Mouse (Mus musculus): ENCODE measurements around the gene Otp. TPM values are rescaled to one million over a fixed set of nuclear protein-coding genes. Genes with fewer than 3 reads are reported as not detected.

The Otp gene
- polyA plus RNA-seq, 1 experiment from 2014 or later = not detected

DNA sequence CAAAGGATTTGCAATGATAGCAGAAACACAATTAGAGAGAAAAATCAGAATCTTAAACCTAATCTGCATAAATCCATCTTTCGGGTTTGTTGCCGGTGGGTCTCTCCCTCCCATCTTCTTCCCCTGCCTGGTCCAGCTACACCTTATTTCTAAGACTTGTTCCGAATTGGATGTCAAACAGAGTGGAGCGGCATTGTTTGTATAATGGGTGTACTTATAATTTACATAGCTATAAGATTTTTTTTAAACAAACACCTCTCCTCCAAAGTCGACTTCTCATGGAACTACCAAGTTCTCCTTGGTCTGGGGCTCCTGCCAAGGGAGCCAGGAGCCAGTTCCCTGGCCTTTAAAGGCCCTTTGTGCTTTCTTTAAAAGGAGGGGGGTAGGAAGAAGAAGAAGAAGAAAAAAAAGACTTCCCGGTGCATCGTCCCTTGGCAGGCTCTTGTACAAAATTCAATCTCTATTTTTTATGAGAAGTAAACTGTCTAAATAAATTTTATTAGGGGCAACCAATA is 3.5 kb upstream of the Otp start:
- H3K4me2 ChIP-seq (ENCODE audit: low read length) = no peak overlapping the region

DNA sequence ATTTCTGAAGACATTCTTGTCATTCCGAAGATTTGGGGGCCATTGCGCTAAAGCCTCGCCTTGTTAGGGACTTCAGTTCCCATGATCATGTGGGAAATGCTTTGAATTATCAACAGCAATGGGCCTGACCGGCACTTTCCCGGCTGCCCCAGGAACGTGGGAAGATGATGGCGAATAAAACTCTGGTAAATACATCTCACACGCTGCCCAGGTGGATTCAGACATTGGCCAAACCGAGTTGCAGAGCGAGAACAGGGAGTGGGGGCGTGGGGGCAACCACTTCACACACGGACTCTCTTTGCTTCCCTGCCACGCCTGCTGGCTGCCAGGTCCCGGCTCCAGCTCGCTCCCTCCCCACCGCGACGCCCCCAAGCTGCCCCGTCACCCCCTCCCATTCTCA is 3.0 kb upstream of the Otp start:
- Histone ChIP-seq H3K27ac (no peak overlapping the region), H3K4me1 (replicated peaks; ENCODE audit: insufficient read depth, low read length) (peaks cover 2% of the 10 kb centered on the region; the same call in 1 of the 2 replicates), H3K36me3 (ENCODE audit: insufficient read depth, low read length) (no peaks in the 10 kb centered on the region), H3K4me2 (ENCODE audit: low read length) (no peak overlapping the region), H3K4me3 (replicated peaks; ENCODE audit: low read depth, low read length) (no peak overlapping the region), H3K9me3 (replicated peaks; ENCODE audit: low read length) (no peaks in the 10 kb centered on the region), H3K9ac (ENCODE audit: low read depth, low read length) (no peak overlapping the region), H3K27me3 (ENCODE audit: insufficient read depth, low read length) (peaks cover 84% of the 10 kb centered on the region)
- TF ChIP-seq CTCF (IDR thresholded peaks at IDR 0.05; ENCODE audit: low read depth) = no peak
- WGBS = under 1% methylated on average over 19 of the region's 19 CpGs
- no peak for DNase-seq (ENCODE audit: low spot score)
- no peak for ATAC-seq (replicated peaks; ENCODE audit: low FRiP score, low read depth)

More for the DNA sequence above, 3.5 kb upstream of the Otp start:
- Histone ChIP-seq H3K9ac (ENCODE audit: low read depth, low read length) (no peak overlapping the region), H3K27me3 (ENCODE audit: insufficient read depth, low read length) (peaks cover 81% of the 10 kb centered on the region), H3K4me1 (replicated peaks; ENCODE audit: insufficient read depth, low read length) (peaks cover 2% of the 10 kb centered on the region; the same call in 1 of the 2 replicates), H3K27ac (no peak overlapping the region), H3K9me3 (replicated peaks; ENCODE audit: low read length) (no peaks in the 10 kb centered on the region), H3K36me3 (ENCODE audit: insufficient read depth, low read length) (no peaks in the 10 kb centered on the region), H3K4me3 (replicated peaks; ENCODE audit: low read depth, low read length) (no peak overlapping the region)
- ATAC-seq (replicated peaks; ENCODE audit: low FRiP score, low read depth) (no peak), DNase-seq (ENCODE audit: low spot score) (no peak)
- WGBS = 2% methylated on average over 7 of the region's 7 CpGs
- no peak for TF ChIP-seq CTCF (IDR thresholded peaks at IDR 0.05; ENCODE audit: low read depth)

DNA sequence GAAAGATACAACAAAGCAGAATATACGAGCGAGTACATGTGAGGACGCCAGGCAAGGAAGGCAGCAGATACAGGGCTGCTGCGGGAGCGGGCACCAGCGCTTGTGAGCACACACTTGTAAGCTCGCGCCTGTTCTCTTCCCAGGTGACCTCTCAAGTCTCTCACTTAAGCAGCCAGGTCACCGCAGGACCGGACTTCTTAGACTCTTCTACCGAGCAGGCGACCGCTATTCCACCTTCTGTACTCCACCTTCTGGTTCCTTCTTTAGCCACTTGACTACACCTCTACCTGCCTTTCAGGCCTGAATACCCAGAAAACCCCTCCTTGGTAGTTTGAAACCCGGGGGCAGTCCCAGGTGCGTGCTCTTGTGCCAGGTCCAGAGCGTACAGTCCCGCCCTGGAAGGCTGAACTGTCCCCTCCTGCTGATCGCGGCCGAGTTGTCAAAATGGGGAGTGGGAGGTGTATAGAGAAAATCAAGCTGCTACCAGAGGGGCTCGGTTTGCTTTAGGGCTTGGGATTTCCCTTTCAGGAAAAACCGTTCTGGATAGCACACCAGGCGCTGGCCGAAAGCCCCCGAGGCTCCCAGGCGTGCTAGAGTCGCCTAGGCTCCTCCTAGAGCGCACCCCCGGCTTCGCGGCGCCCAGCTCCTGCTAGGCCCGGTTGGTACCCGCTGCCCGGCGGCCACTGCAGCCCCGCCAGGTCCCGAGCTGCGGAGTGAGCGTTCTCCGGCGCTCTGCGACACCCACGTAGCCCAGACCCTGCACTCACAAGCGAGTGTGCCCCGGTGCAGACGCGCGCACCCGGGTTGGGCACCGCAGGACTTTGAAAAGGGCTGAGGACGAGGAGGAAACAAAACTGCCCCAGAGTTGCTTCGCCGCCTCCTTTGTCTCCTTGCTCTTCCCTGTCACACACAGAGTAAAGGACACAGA is 2.0 kb upstream of the Otp start:
- no peak overlapping the region for H3K27ac ChIP-seq
- no peak overlapping the region for H3K4me3 ChIP-seq (replicated peaks; ENCODE audit: low read depth, low read length)
- DNase-seq (ENCODE audit: low spot score) (no peak), ATAC-seq (replicated peaks; ENCODE audit: low FRiP score, low read depth) (no peak)
- H3K9ac ChIP-seq (ENCODE audit: low read depth, low read length) = no peak overlapping the region
- 1% methylated on average over 54 of the region's 54 CpGs for WGBS
- H3K27me3 ChIP-seq (ENCODE audit: insufficient read depth, low read length) = peaks cover 84% of the 10 kb centered on the region
- H3K36me3 ChIP-seq (ENCODE audit: insufficient read depth, low read length) = no peaks in the 10 kb centered on the region
- H3K4me1 ChIP-seq (replicated peaks; ENCODE audit: insufficient read depth, low read length) = peaks cover 2% of the 10 kb centered on the region; the same call in 1 of the 2 replicates
- TF ChIP-seq CTCF (IDR thresholded peaks at IDR 0.05; ENCODE audit: low read depth) = no peak
- H3K4me2 ChIP-seq (ENCODE audit: low read length) = no peak overlapping the region
- no peaks in the 10 kb centered on the region for H3K9me3 ChIP-seq (replicated peaks; ENCODE audit: low read length)

DNA sequence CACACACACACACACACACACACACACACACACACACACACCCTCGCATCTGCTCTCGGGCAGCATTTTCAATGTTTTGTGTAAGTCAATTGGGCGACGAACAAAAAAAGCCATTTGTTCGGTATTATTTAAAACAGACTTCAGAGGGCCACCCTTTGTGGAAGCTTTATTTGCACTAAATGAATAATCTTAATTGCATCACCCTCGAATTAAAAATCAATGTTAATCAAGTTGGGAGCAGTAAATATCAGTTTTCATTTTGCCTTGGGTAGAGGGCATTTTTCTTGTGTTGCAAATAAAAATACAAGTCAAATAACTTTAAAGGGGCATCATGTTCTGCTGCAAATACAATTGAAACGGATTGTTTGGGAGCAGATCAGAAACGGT is 1.4 kb upstream of the Otp start:
- H3K27me3 ChIP-seq (ENCODE audit: insufficient read depth, low read length) = peaks cover 79% of the 10 kb centered on the region
- H3K4me1 ChIP-seq (replicated peaks; ENCODE audit: insufficient read depth, low read length) = 0 out of 2 replicates have a peak, but pooled peaks cover 2% of the 10 kb centered on the region
- DNase-seq (ENCODE audit: low spot score) = no peak
- H3K4me3 ChIP-seq (replicated peaks; ENCODE audit: low read depth, low read length) = no peak overlapping the region
- TF ChIP-seq CTCF (IDR thresholded peaks at IDR 0.05; ENCODE audit: low read depth) = no peak
- H3K4me2 ChIP-seq (ENCODE audit: low read length) = no peak overlapping the region
- H3K27ac ChIP-seq = no peak overlapping the region
- H3K36me3 ChIP-seq (ENCODE audit: insufficient read depth, low read length) = no peaks in the 10 kb centered on the region
- no peaks in the 10 kb centered on the region for H3K9me3 ChIP-seq (replicated peaks; ENCODE audit: low read length)
- 2% methylated on average over 8 of the region's 8 CpGs for WGBS
- H3K9ac ChIP-seq (ENCODE audit: low read depth, low read length) = no peak overlapping the region
- no peak for ATAC-seq (replicated peaks; ENCODE audit: low FRiP score, low read depth)

DNA sequence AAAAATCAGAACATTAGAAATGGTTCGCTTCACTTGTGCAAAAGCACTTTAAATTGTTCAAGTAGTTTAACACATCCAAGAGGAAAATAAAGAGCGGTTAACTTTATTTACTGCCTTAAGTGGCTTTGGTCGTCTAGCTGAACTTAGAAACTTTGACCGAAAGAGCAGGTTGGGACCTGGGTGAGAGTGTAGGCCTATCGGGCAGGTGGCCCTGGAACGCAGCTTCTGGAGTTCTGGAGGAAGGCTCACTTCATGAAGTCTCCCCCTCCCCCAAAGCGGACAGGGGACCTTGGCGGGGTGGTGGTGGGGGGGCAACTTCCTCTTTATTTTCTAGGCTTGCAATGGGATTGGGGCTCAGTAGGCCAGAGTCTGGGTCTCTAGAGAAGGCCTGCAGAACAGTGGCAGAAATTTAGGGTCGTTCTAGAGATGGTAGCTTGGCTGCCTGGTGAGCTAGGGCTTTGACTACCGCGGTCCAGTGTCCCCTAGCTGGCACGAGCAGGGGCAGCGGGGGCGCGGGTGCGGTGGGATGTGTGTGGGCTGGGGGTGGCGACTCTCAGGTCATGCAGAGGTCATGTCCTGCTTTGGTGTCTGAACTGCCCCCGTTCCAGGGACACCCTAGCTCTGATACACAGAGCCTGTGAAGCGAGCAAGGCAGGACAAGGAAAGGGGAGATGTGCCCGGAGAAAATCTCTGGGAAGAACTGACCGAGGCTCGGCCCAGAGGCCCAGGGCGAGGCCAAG is 576 bp upstream of the Otp start:
- TF ChIP-seq CTCF (IDR thresholded peaks at IDR 0.05; ENCODE audit: low read depth) = no peak
- Histone ChIP-seq H3K9ac (ENCODE audit: low read depth, low read length) (no peak overlapping the region), H3K9me3 (replicated peaks; ENCODE audit: low read length) (no peaks in the 10 kb centered on the region), H3K27me3 (ENCODE audit: insufficient read depth, low read length) (peaks cover 79% of the 10 kb centered on the region), H3K4me1 (replicated peaks; ENCODE audit: insufficient read depth, low read length) (no peaks in the 10 kb centered on the region), H3K4me3 (replicated peaks; ENCODE audit: low read depth, low read length) (no peak overlapping the region), H3K27ac (no peak overlapping the region), H3K4me2 (ENCODE audit: low read length) (no peak overlapping the region), H3K36me3 (ENCODE audit: insufficient read depth, low read length) (no peaks in the 10 kb centered on the region)
- ATAC-seq (replicated peaks; ENCODE audit: low FRiP score, low read depth) (no peak), DNase-seq (ENCODE audit: low spot score) (no peak)
- WGBS = under 1% methylated on average over 23 of the region's 23 CpGs
